Mouse (Mus musculus) G1E (cell line): Measurements from ENCODE around the gene Tango6.

ENCODE experiments used
- CTCF ChIP-seq: IDR thresholded peaks from 2 replicates; pipeline ENCODE4 v1.5.1; 2012; ENCODE audit warnings: low read depth, low read length, inconsistent platforms, mixed read lengths
- GATA1 ChIP-seq: IDR thresholded peaks from 2 replicates; pipeline ENCODE4 v1.6.1; 2012; ENCODE audit warnings: borderline replicate concordance, low read length, inconsistent platforms, mixed read lengths
- GATA2 ChIP-seq: IDR thresholded peaks from 2 replicates; pipeline ENCODE4 v1.6.1; 2012; ENCODE audit warnings: low read depth, low read length, inconsistent platforms, borderline replicate concordance
- TAL1 ChIP-seq: conservative IDR thresholded peaks from 2 replicates; pipeline ENCODE4 v1.6.1; 2012; ENCODE audit warnings: low read depth, low read length, inconsistent platforms, mixed read lengths

DNA sequence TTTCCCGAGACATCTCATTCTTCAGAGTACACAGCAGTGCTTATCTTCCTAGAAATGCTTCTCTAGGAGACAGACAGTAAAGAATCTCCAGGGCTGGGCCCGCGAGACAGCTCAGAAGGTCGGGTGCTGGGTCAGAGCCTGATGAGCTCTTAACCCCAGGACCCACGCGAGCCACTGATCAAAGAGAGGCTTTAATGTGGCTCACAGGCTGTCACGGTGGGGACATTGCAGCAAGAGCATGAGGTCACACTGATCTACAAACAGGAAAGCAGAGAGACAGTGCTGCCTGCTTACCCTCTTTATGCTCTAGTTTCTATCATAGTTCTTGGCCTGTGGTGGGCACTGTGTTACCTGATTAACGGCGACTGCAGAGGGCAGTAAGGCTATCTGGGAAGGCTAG lies 126.9 kb downstream of the Tango6 start:
- TF ChIP-seq CTCF (no peak), TAL1 (no peak), GATA1 (no peak), GATA2 (no peak)
